Mouse (Mus musculus): ENCODE data around the gene Pde8b. TPM values are rescaled to one million over a fixed set of nuclear protein-coding genes. Genes with fewer than 3 reads are reported as not detected.

The Pde8b gene
- polyA plus RNA-seq, 1 experiment from 2014 or later: 1.8 TPM

DNA sequence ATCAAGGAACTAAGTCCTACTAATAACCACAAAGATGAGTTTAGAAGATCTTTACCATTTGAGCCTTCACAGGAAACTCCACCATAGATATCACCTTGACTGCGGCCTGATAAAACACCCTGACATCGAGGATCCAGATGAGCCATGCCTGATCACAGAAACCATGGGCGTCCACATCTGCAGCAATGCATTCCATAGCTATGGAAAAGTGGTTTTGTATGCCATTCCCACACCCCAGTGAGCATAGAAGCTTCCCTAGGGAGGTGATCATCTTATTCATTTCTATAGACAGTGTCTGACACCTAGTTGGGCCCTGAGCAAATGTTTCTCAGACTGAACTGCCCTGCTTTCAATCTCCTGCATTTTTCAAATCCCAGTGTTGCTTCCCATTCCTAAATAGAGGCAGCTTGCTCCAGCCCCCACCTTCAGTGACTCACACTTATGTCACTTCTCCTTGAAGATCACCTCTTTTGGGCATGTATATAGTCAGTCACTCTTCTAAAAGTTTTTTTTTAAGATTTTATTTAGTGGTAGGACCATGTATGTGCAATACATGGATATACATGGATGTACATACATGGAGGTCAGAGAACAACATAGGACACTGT lies 47.9 kb downstream of the Pde8b start:
- 83% methylated on average over 3 of the region's 3 CpGs for WGBS
- ATAC-seq (ENCODE audit: insufficient number of reproducible peaks, low FRiP score, low TSS enrichment, low read depth): no peak
- Histone ChIP-seq H3K9me3 (ENCODE audit: control insufficient read depth, low read length) (no peaks in the 10 kb centered on the region), H3K27me3 (ENCODE audit: control insufficient read depth, insufficient read depth, low read length) (no peaks in the 10 kb centered on the region), H3K4me1 (ENCODE audit: control insufficient read depth, insufficient read depth, low read length) (no peaks in the 10 kb centered on the region), H3K4me3 (ENCODE audit: low read depth, low read length) (no peak overlapping the region), H3K4me2 (ENCODE audit: low read depth, severe bottlenecking) (no peak overlapping the region), H3K36me3 (ENCODE audit: control insufficient read depth, insufficient read depth, low read length) (no peaks in the 10 kb centered on the region), H3K27ac (replicated peaks; ENCODE audit: low read depth, low read length) (no peak overlapping the region), H3K9ac (ENCODE audit: low read length) (no peak overlapping the region)
- DNase-seq (ENCODE audit: low spot score): no peak

DNA sequence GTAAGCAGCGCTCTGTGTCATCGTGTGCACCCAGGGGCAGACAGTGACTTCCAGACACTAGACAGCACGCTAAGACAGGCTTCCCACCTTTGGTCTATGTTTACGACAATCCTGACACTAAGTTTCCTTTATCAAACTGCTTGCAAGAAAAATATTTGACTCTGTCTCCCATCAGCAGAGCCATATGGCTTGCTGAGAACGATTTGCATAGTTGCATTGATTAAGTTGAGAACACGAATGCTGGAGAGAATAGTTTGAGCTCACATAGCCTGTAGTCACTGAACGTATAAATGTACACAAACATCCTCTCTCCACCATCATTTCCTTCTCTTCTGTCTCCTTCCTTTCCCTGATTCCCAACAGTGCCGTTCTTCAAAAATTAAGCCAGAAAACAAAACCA lies 49.3 kb downstream of the Pde8b start:
- whole genome bisulfite sequencing: 82% methylated on average over 8 of the region's 8 CpGs
- no peak overlapping the region for H3K27ac ChIP-seq (replicated peaks; ENCODE audit: low read depth, low read length)
- no peak for ATAC-seq (ENCODE audit: insufficient number of reproducible peaks, low FRiP score, low TSS enrichment, low read depth)

DNA sequence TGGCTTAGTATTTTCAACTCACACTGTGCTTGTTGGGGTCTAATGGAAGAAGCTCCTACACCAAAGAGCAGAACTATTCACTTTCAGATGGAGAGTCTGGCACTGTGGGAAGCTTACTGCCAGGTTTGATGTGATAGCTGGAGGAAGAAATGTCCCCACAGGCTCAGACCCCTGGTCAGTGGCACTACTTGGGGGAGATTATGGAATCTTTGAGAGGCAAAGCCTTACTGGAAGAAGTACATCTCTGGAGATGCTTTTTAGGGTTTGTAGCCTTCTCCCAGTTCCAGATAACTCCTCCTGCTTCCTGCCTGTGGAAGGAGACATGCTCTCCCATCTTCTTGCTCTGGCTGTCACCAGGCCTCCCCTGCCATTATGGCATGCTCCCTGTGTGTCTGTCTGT lies 50.1 kb downstream of the Pde8b start:
- no peak for ATAC-seq (ENCODE audit: insufficient number of reproducible peaks, low FRiP score, low TSS enrichment, low read depth)
- DNase-seq (ENCODE audit: low spot score): no peak
- Histone ChIP-seq H3K4me2 (ENCODE audit: low read depth, severe bottlenecking) (no peak overlapping the region), H3K4me1 (ENCODE audit: control insufficient read depth, insufficient read depth, low read length) (no peaks in the 10 kb centered on the region), H3K27ac (replicated peaks; ENCODE audit: low read depth, low read length) (no peak overlapping the region), H3K9me3 (ENCODE audit: control insufficient read depth, low read length) (no peaks in the 10 kb centered on the region), H3K36me3 (ENCODE audit: control insufficient read depth, insufficient read depth, low read length) (no peaks in the 10 kb centered on the region), H3K27me3 (ENCODE audit: control insufficient read depth, insufficient read depth, low read length) (no peaks in the 10 kb centered on the region), H3K4me3 (ENCODE audit: low read depth, low read length) (no peak overlapping the region), H3K9ac (ENCODE audit: low read length) (no peak overlapping the region)

More for the DNA sequence above, 49.3 kb downstream of the Pde8b start:
- no peaks in the 10 kb centered on the region for H3K4me1 ChIP-seq (ENCODE audit: control insufficient read depth, insufficient read depth, low read length)
- no peaks in the 10 kb centered on the region for H3K9me3 ChIP-seq (ENCODE audit: control insufficient read depth, low read length)
- DNase-seq (ENCODE audit: low spot score): no peak
- no peak overlapping the region for H3K4me2 ChIP-seq (ENCODE audit: low read depth, severe bottlenecking)
- H3K27me3 ChIP-seq (ENCODE audit: control insufficient read depth, insufficient read depth, low read length): no peaks in the 10 kb centered on the region
- no peaks in the 10 kb centered on the region for H3K36me3 ChIP-seq (ENCODE audit: control insufficient read depth, insufficient read depth, low read length)
- no peak overlapping the region for H3K4me3 ChIP-seq (ENCODE audit: low read depth, low read length)
- H3K9ac ChIP-seq (ENCODE audit: low read length): no peak overlapping the region

DNA sequence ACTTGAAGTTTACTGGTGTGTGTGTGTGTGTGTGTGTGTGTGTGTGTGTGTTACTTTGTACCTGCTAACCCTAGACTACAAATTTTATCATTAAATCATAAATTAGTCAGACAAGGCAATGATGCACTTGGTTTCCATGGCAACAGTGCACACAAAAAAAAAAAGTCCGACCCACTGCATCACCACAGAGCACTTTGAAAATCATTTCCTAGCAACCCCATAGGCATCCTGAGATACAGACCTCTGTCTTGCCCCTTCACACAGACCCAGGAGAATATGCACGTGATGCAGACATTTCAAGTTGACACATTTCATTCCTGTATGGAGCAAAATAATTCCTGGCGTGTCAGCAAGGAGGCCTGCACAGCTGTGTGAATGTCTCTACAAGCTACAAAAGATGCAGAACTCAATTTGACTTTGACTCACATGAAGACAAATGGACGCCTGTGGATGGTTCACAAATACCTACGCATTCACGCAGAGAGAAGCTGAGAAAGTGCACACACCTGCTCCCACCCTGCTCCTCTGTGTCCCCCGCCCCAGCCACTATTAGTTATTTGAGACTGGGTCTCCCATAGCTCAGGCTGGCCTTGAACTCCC lies 53.9 kb downstream of the Pde8b start:
- H3K4me2 ChIP-seq (ENCODE audit: low read depth, severe bottlenecking): no peak overlapping the region
- H3K9me3 ChIP-seq (ENCODE audit: control insufficient read depth, low read length): no peaks in the 10 kb centered on the region
- DNase-seq (ENCODE audit: low spot score): no peak
- H3K4me1 ChIP-seq (ENCODE audit: control insufficient read depth, insufficient read depth, low read length): no peaks in the 10 kb centered on the region
- ATAC-seq (ENCODE audit: insufficient number of reproducible peaks, low FRiP score, low TSS enrichment, low read depth): no peak
- no peaks in the 10 kb centered on the region for H3K36me3 ChIP-seq (ENCODE audit: control insufficient read depth, insufficient read depth, low read length)
- no peak overlapping the region for H3K27ac ChIP-seq (replicated peaks; ENCODE audit: low read depth, low read length)
- no peak overlapping the region for H3K9ac ChIP-seq (ENCODE audit: low read length)
- no peaks in the 10 kb centered on the region for H3K27me3 ChIP-seq (ENCODE audit: control insufficient read depth, insufficient read depth, low read length)
- no peak overlapping the region for H3K4me3 ChIP-seq (ENCODE audit: low read depth, low read length)
- WGBS: 79% methylated on average over 7 of the region's 7 CpGs

DNA sequence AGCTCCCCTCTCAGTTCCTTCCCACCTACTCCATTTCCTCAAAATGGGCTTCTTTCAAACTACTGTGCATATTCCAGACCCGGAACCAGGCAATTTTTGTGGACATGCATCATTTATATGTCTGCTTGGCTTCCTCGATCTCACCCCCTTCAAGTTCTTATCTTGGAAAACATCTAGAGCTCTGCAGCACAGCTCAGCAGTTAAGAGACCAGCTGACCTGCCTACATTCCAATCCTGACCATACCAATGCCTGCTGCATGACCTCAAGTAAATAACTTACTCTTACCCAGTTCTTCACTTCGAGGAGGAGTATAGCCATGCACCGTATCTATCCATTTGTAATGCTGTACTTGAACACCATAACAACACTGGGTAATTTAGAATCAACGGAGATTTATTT lies 58.2 kb downstream of the Pde8b start:
- no peak overlapping the region for H3K4me2 ChIP-seq (ENCODE audit: low read depth, severe bottlenecking)
- no peak overlapping the region for H3K27ac ChIP-seq (replicated peaks; ENCODE audit: low read depth, low read length)
- no peaks in the 10 kb centered on the region for H3K9me3 ChIP-seq (ENCODE audit: control insufficient read depth, low read length)
- H3K36me3 ChIP-seq (ENCODE audit: control insufficient read depth, insufficient read depth, low read length): no peaks in the 10 kb centered on the region
- H3K9ac ChIP-seq (ENCODE audit: low read length): no peak overlapping the region
- WGBS: 86% methylated on average over 5 of the region's 5 CpGs
- no peak for DNase-seq (ENCODE audit: low spot score)
- H3K4me1 ChIP-seq (ENCODE audit: control insufficient read depth, insufficient read depth, low read length): no peaks in the 10 kb centered on the region
- H3K27me3 ChIP-seq (ENCODE audit: control insufficient read depth, insufficient read depth, low read length): no peaks in the 10 kb centered on the region
- ATAC-seq (ENCODE audit: insufficient number of reproducible peaks, low FRiP score, low TSS enrichment, low read depth): no peak
- H3K4me3 ChIP-seq (ENCODE audit: low read depth, low read length): no peak overlapping the region

DNA sequence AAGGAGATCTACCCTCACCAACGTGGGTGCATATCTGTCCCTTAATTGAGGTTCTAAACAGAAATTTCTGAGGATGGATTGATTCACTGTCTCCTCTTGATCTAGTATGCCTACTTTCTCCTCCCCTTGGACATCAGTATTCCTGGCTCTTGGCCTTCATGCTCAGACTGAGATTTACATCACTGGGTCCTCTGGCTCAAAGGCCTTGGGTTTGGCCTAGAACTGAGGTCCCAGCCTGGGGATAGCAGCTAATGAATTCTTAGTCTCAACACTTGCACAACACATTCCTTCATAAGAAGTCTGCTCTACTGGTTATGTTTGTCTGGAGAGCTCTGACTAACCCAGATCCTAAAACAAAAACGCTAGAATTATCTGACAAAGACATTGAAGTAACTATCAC lies 61.0 kb downstream of the Pde8b start:
- no peaks in the 10 kb centered on the region for H3K9me3 ChIP-seq (ENCODE audit: control insufficient read depth, low read length)
- 90% methylated on average over 2 of the region's 2 CpGs for WGBS
- no peak overlapping the region for H3K4me2 ChIP-seq (ENCODE audit: low read depth, severe bottlenecking)
- DNase-seq (ENCODE audit: low spot score) (no peak), ATAC-seq (ENCODE audit: insufficient number of reproducible peaks, low FRiP score, low TSS enrichment, low read depth) (no peak)
- H3K36me3 ChIP-seq (ENCODE audit: control insufficient read depth, insufficient read depth, low read length): no peaks in the 10 kb centered on the region
- H3K27ac ChIP-seq (replicated peaks; ENCODE audit: low read depth, low read length): no peak overlapping the region
- H3K4me1 ChIP-seq (ENCODE audit: control insufficient read depth, insufficient read depth, low read length): no peaks in the 10 kb centered on the region
- no peaks in the 10 kb centered on the region for H3K27me3 ChIP-seq (ENCODE audit: control insufficient read depth, insufficient read depth, low read length)
- no peak overlapping the region for H3K4me3 ChIP-seq (ENCODE audit: low read depth, low read length)
- H3K9ac ChIP-seq (ENCODE audit: low read length): no peak overlapping the region

DNA sequence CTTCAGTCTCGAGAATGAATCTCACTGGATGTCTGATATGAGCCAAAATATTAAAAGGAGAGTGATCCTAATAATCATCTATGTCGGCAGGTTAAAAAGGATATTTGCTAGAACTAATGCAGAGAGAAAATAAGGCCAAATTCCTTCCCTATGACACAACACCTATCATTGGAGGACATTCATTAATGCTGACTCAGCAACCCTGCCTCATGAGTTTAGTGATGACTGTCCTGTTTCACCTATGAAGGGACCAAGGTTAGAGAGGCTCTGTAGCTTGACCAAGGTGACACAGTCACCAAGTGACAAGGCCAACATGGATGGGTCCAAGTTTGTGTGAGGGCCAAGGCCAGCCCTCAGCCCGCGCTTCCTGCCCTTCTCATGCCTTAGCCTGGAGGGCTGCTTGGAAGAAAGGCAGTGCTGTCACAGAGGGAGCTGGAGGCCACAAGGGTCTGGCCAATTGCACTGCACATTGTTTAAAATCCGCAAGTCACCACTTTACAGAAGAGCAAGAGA lies 62.9 kb downstream of the Pde8b start:
- no peak overlapping the region for H3K9ac ChIP-seq (ENCODE audit: low read length)
- no peaks in the 10 kb centered on the region for H3K27me3 ChIP-seq (ENCODE audit: control insufficient read depth, insufficient read depth, low read length)
- DNase-seq (ENCODE audit: low spot score): no peak
- H3K4me3 ChIP-seq (ENCODE audit: low read depth, low read length): no peak overlapping the region
- H3K27ac ChIP-seq (replicated peaks; ENCODE audit: low read depth, low read length): no peak overlapping the region
- H3K4me1 ChIP-seq (ENCODE audit: control insufficient read depth, insufficient read depth, low read length): no peaks in the 10 kb centered on the region
- WGBS: 92% methylated on average over 5 of the region's 5 CpGs
- no peaks in the 10 kb centered on the region for H3K36me3 ChIP-seq (ENCODE audit: control insufficient read depth, insufficient read depth, low read length)
- H3K4me2 ChIP-seq (ENCODE audit: low read depth, severe bottlenecking): no peak overlapping the region
- no peak for ATAC-seq (ENCODE audit: insufficient number of reproducible peaks, low FRiP score, low TSS enrichment, low read depth)
- H3K9me3 ChIP-seq (ENCODE audit: control insufficient read depth, low read length): no peaks in the 10 kb centered on the region

DNA sequence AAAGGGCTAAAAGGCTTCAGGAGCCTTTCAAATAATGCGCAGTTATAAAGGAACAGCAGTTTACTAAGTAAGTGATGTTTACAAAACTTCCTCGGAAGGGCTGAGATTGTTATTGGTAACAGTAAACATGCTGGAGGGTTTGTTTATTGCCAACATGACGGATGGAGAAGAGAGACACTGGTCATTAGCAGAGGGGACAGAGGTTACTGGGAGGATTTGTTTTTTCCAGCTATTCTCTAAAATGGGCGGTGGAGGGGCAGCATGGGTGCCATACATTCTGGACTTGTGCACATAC lies 63.4 kb downstream of the Pde8b start:
- no peak overlapping the region for H3K4me3 ChIP-seq (ENCODE audit: low read depth, low read length)
- H3K36me3 ChIP-seq (ENCODE audit: control insufficient read depth, insufficient read depth, low read length): no peaks in the 10 kb centered on the region
- H3K9me3 ChIP-seq (ENCODE audit: control insufficient read depth, low read length): no peaks in the 10 kb centered on the region
- no peak for ATAC-seq (ENCODE audit: insufficient number of reproducible peaks, low FRiP score, low TSS enrichment, low read depth)
- H3K9ac ChIP-seq (ENCODE audit: low read length): no peak overlapping the region
- H3K27ac ChIP-seq (replicated peaks; ENCODE audit: low read depth, low read length): no peak overlapping the region
- no peaks in the 10 kb centered on the region for H3K27me3 ChIP-seq (ENCODE audit: control insufficient read depth, insufficient read depth, low read length)
- no peak overlapping the region for H3K4me2 ChIP-seq (ENCODE audit: low read depth, severe bottlenecking)
- 47% methylated on average over 4 of the region's 4 CpGs for WGBS
- no peak for DNase-seq (ENCODE audit: low spot score)
- H3K4me1 ChIP-seq (ENCODE audit: control insufficient read depth, insufficient read depth, low read length): no peaks in the 10 kb centered on the region

All from limb, embryonic 11.5 days (tissue).